Mouse (Mus musculus) thymus, adult 2 months (tissue): ENCODE measurements around the gene Lrfn4.

Source experiments
- CTCF ChIP-seq: fragments of 200-500 bp; IDR thresholded peaks from 2 replicates; pipeline ENCODE4 v1.5.1; 2012; ENCODE audit warnings: mild to moderate bottlenecking, control low read depth, low read length, moderate library complexity, borderline replicate concordance; ENCODE audit not compliant: control insufficient read depth, poor library complexity, insufficient read depth; ENCODE audit errors: extremely low read depth
- POLR2A ChIP-seq: fragments of 200-500 bp; IDR thresholded peaks from 2 replicates; pipeline ENCODE4 v1.6.1; 2012; ENCODE audit warnings: mild to moderate bottlenecking, low read length, control low read depth, moderate library complexity; ENCODE audit not compliant: control insufficient read depth, poor library complexity, insufficient read depth; ENCODE audit errors: extremely low read depth

- TF ChIP-seq POLR2A (no peak), CTCF (no peak)
Measured at GRCm38 (mm10) chr19:4612181-4612961, 3.1 kb downstream of the Lrfn4 start.
